Mouse (Mus musculus): ENCODE measurements at regions not wholly inside any gene's neighbourhood (a gene's known extent, or its start where the extent isn't known, plus 50 kb on each side); places are given as distances from the start of the nearest gene placed in this dataset.

GRCm38 (mm10) chr4:97132650-97133049, 50.3 kb downstream of the Gm10192 start:
- DNase-seq = no peak

- DNase-seq = no peak
These were observed 55.2 kb downstream of the Gm10192 start for GRCm38 (mm10) chr4:97127780-97128179.

- DNase-seq = no peak
These were observed 59.1 kb downstream of the Gm10192 start for GRCm38 (mm10) chr4:97123861-97124260.

GRCm38 (mm10) chr4:97121952-97122351, 61.0 kb downstream of the Gm10192 start:
- no peak for DNase-seq

GRCm38 (mm10) chr4:97119459-97119858, 63.5 kb downstream of the Gm10192 start:
- no peak for DNase-seq

GRCm38 (mm10) chr4:97117016-97117415, 66.0 kb downstream of the Gm10192 start:
- DNase-seq = no peak

- DNase-seq = no peak
These were observed 80.3 kb downstream of the Gm10192 start for GRCm38 (mm10) chr4:97102752-97103052.

GRCm38 (mm10) chr4:97101911-97102751, 80.8 kb downstream of the Gm10192 start:
- DNase-seq = no peak

- no peak for DNase-seq
These were observed 83.2 kb downstream of the Gm10192 start for GRCm38 (mm10) chr4:97099721-97100120.

- DNase-seq = no peak
These were observed 89.4 kb downstream of the Gm10192 start for GRCm38 (mm10) chr4:97093576-97093975.

- no peak for DNase-seq
These were observed 132.2 kb downstream of the Gm10192 start for GRCm38 (mm10) chr4:97050735-97051134.

- DNase-seq = no peak
These were observed 133.8 kb downstream of the Gm10192 start for GRCm38 (mm10) chr4:97049045-97049674.

GRCm38 (mm10) chr4:97037693-97038348, 145.1 kb downstream of the Gm10192 start:
- DNase-seq = peak; percentile 21

GRCm38 (mm10) chr4:97028938-97029337, 154.0 kb downstream of the Gm10192 start:
- peak; percentile 5 for DNase-seq

- peak; percentile 14 for DNase-seq
These were observed 157.4 kb downstream of the Gm10192 start for GRCm38 (mm10) chr4:97025446-97026040.

GRCm38 (mm10) chr4:97001321-97001720, 181.6 kb downstream of the Gm10192 start:
- DNase-seq = no peak

- no peak for DNase-seq
These were observed 195.3 kb upstream of the Gm12695 start for GRCm38 (mm10) chr4:96980311-96980710.

GRCm38 (mm10) chr4:96979876-96980275, 194.9 kb upstream of the Gm12695 start:
- no peak for DNase-seq

GRCm38 (mm10) chr4:96974935-96975334, 189.9 kb upstream of the Gm12695 start:
- DNase-seq = no peak

- no peak for DNase-seq
These were observed 188.8 kb upstream of the Gm12695 start for GRCm38 (mm10) chr4:96973804-96974203.

GRCm38 (mm10) chr4:96969199-96969598, 184.2 kb upstream of the Gm12695 start:
- no peak for DNase-seq

GRCm38 (mm10) chr4:96968545-96969164, 183.7 kb upstream of the Gm12695 start:
- no peak for DNase-seq
